Mouse (Mus musculus): ENCODE data around the gene Gata1.

DNA sequence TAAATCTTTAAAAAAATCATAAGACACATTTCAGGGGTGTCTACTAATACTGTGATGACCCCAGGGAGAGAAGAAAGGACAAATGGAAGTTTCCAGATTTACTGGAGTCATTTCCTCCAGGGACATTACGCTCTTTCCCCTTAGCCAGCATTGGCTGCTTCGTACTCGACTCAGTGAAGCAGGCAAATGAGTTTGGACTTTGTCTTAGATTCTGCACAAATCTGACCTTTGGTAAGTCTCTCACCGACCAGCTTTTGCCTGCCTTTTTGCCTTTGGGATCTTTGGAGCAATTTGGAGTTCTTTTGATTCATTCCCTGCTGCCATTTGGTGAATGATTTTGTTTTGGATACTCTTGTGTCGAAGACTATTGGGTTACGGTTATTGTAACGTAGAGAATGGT lies 3.5 kb upstream of the Gata1 start:
- TF ChIP-seq ZNF384 (IDR thresholded peaks at IDR 0.05; ENCODE audit: low read depth, low read length) (no peak), MAFK (IDR thresholded peaks at IDR 0.05; ENCODE audit: insufficient read depth, low read depth, low read length) (no peak), ZC3H11A (IDR thresholded peaks at IDR 0.05; ENCODE audit: borderline replicate concordance, low read depth, low read length) (no peak)
